Mouse (Mus musculus): ENCODE measurements around the gene Ifitm7.

GRCm38 (mm10) chr16:14008081-14008480 lies 21.4 kb upstream of the Ifitm7 start:
- no peak for TF ChIP-seq POLR2A (IDR thresholded peaks at IDR 0.05; ENCODE audit: control insufficient read depth in 1 of 2, insufficient read depth in 1 of 2, low read depth in 1 of 2, low read length in 2 of 2, poor library complexity in 1 of 2)
- TF ChIP-seq JUND (IDR thresholded peaks at IDR 0.05; ENCODE audit: low read depth, low read length): no peak
- TF ChIP-seq RCOR1 (IDR thresholded peaks at IDR 0.05; ENCODE audit: low read depth, low read length): no peak
- no peak for TF ChIP-seq GABPA (IDR thresholded peaks at IDR 0.05; ENCODE audit: low read depth, low read length)
- TF ChIP-seq POLR2AphosphoS5 (IDR thresholded peaks at IDR 0.05; ENCODE audit: borderline replicate concordance, low read depth, low read length): no peak
